Mouse (Mus musculus) large intestine, adult 2 months (tissue): ENCODE results near the gene Hyal6. TPM values are rescaled to one million over a fixed set of nuclear protein-coding genes. Genes with fewer than 3 reads are reported as not detected.

Source experiments
- DNase-seq: peaks from one replicate; pipeline ENCODE4 v3.0.0-alpha.2; 2012; ENCODE audit warnings: low read depth, low spot score
- WGBS: fragments of 180-500 bp; shearing (Covaris S2); methylation state at CpG from one replicate; pipeline ENCODE4 v1.1.7; 2018; 5-methylcytosine and 5-hydroxymethylcytosine counted together
- polyA plus RNA-seq: library from polyadenylated mRNA; depleted of rRNA; stranded (reverse); fragments of >200 nt; gene quantifications from 2 replicates; pipeline ENCODE4 v1.2.3, GENCODE M21; 2012; rRNA removed

Gene Hyal6
- polyA plus RNA-seq = not detected in 2 replicates

GRCm38 (mm10) chr6:24732945-24733344 is at the start of gene Hyal6:
Gene Hyal6 (plus strand): TSS chr6:24733245.
- WGBS = 79% methylated on average over 3 of the region's 3 CpGs
- no peak for DNase-seq

GRCm38 (mm10) chr6:24687871-24688270 is 45.2 kb upstream of the Hyal6 start:
- DNase-seq = no peak
- 67% methylated on average over 1 of the region's 1 CpGs for WGBS

- no peak for DNase-seq
- 50% methylated on average over 11 of the region's 11 CpGs for WGBS
These were observed 38.3 kb upstream of the Hyal6 start for GRCm38 (mm10) chr6:24694455-24695410.

GRCm38 (mm10) chr6:24696117-24696516 is 36.9 kb upstream of the Hyal6 start:
- no peak for DNase-seq
- WGBS = 82% methylated on average over 4 of the region's 4 CpGs

- WGBS = 89% methylated on average over 5 of the region's 5 CpGs
- no peak for DNase-seq
These were observed 35.8 kb upstream of the Hyal6 start for GRCm38 (mm10) chr6:24697216-24697615.

- WGBS = 27% methylated on average over 5 of the region's 5 CpGs
These were observed 26.0 kb upstream of the Hyal6 start for GRCm38 (mm10) chr6:24707090-24707489.

GRCm38 (mm10) chr6:24707499-24707898 is 25.5 kb upstream of the Hyal6 start:
- DNase-seq = no peak
- WGBS = 21% methylated on average over 2 of the region's 2 CpGs

More at GRCm38 (mm10) chr6:24707090-24707489, 26.0 kb upstream of the Hyal6 start:
- DNase-seq = peak; percentile 82

GRCm38 (mm10) chr6:24721317-24722099 is 11.5 kb upstream of the Hyal6 start:
- no peak for DNase-seq
- 18% methylated on average over 13 of the region's 13 CpGs for WGBS

- DNase-seq = no peak
- 50% methylated on average over 1 of the region's 1 CpGs for WGBS
These were observed 4.9 kb upstream of the Hyal6 start for GRCm38 (mm10) chr6:24728130-24728529.

GRCm38 (mm10) chr6:24734565-24734964 is 1.5 kb downstream of the Hyal6 start:
- no peak for DNase-seq
- WGBS = 74% methylated on average over 6 of the region's 6 CpGs

GRCm38 (mm10) chr6:24748029-24748428 is 15.0 kb downstream of the Hyal6 start, which contains the start of gene Hyal4:
Gene Hyal4 (plus strand): TSS chr6:24748329.
- 71% methylated on average over 4 of the region's 4 CpGs for WGBS
- DNase-seq = no peak

GRCm38 (mm10) chr6:24759281-24759680 is 26.2 kb downstream of the Hyal6 start:
- WGBS = 44% methylated on average over 3 of the region's 3 CpGs
- DNase-seq = peak; percentile 36

- 81% methylated on average over 2 of the region's 2 CpGs for WGBS
- DNase-seq = no peak
These were observed 33.2 kb downstream of the Hyal6 start for GRCm38 (mm10) chr6:24766261-24766660.

- WGBS = 46% methylated on average over 2 of the region's 2 CpGs
These were observed 46.1 kb downstream of the Hyal6 start for GRCm38 (mm10) chr6:24779182-24779581.

GRCm38 (mm10) chr6:24790888-24791287 is 57.8 kb downstream of the Hyal6 start, which contains the start of gene Spam1:
Gene Spam1 (plus strand): TSS chr6:24791188.
- DNase-seq = no peak

More at GRCm38 (mm10) chr6:24779182-24779581, 46.1 kb downstream of the Hyal6 start:
- DNase-seq = no peak

Other genes starting within 250 kb of the Hyal6 start
- 0.02 and 0.04 TPM in 2 replicates for gene Iqub, start 218.2 kb upstream of the Hyal6 start, polyA plus RNA-seq
- 3.9 and 5.0 TPM in 2 replicates for gene Ndufa5, start 205.2 kb upstream of the Hyal6 start, polyA plus RNA-seq
- not detected in 2 replicates for gene Asb15, start 205.1 kb upstream of the Hyal6 start, polyA plus RNA-seq
- not detected in 2 replicates for gene Lmod2, start 135.5 kb upstream of the Hyal6 start, polyA plus RNA-seq
- 16.9 and 45.3 TPM in 2 replicates for gene Wasl, start 68.2 kb upstream of the Hyal6 start, polyA plus RNA-seq
- gene Hyal4, start 15.1 kb downstream of the Hyal6 start, polyA plus RNA-seq = not detected in 2 replicates
- not detected in 2 replicates for gene Spam1, start 57.9 kb downstream of the Hyal6 start, polyA plus RNA-seq
- gene Hyal5, start 124.8 kb downstream of the Hyal6 start, polyA plus RNA-seq = not detected in 2 replicates
- gene Tmem229a, start 223.1 kb downstream of the Hyal6 start, polyA plus RNA-seq = 0.24 and 0.36 TPM in 2 replicates